Mouse (Mus musculus) lung, adult 2 months (tissue): ENCODE results near the gene Mrpl39. TPM values are rescaled to one million over a fixed set of nuclear protein-coding genes. Genes with fewer than 3 reads are reported as not detected.

Source experiments
- DNase-seq: peaks from one replicate; pipeline ENCODE4 v3.0.0; 2022
- H3K4me1 ChIP-seq: fragments of 200-500 bp; 2 replicates; pipeline ENCODE4 v1.6.1; 2011; ENCODE audit warnings: low read length; ENCODE audit not compliant: control insufficient read depth, insufficient read depth
- H3K4me3 ChIP-seq: fragments of 200-500 bp; replicated peaks from 2 replicates; pipeline ENCODE3; 2011; ENCODE audit warnings: low read depth, mild to moderate bottlenecking, control low read depth, low read length; ENCODE audit errors: extremely low read depth
- CTCF ChIP-seq: fragments of 200-500 bp; IDR thresholded peaks from 2 replicates; pipeline ENCODE4 v1.5.1; 2011; ENCODE audit warnings: mild to moderate bottlenecking, low read length, control low read depth; ENCODE audit not compliant: insufficient read depth
- POLR2A ChIP-seq: fragments of 200-500 bp; IDR thresholded peaks from 2 replicates; pipeline ENCODE4 v1.6.1; 2011; ENCODE audit warnings: low read depth, mild to moderate bottlenecking, control low read depth, low read length, borderline replicate concordance; ENCODE audit errors: extremely low read depth
- WGBS: fragments of 180-500 bp; shearing (Covaris S2); methylation state at CpG from one replicate; pipeline ENCODE4 v1.1.7; 2018; 5-methylcytosine and 5-hydroxymethylcytosine counted together
- polyA plus RNA-seq: library from polyadenylated mRNA; depleted of rRNA; stranded (reverse); fragments of >200 nt; gene quantifications from 2 replicates; pipeline ENCODE4 v1.2.3, GENCODE M21; 2012

Mrpl39 gene
- polyA plus RNA-seq, 1 experiment, result 12.0 TPM

DNA sequence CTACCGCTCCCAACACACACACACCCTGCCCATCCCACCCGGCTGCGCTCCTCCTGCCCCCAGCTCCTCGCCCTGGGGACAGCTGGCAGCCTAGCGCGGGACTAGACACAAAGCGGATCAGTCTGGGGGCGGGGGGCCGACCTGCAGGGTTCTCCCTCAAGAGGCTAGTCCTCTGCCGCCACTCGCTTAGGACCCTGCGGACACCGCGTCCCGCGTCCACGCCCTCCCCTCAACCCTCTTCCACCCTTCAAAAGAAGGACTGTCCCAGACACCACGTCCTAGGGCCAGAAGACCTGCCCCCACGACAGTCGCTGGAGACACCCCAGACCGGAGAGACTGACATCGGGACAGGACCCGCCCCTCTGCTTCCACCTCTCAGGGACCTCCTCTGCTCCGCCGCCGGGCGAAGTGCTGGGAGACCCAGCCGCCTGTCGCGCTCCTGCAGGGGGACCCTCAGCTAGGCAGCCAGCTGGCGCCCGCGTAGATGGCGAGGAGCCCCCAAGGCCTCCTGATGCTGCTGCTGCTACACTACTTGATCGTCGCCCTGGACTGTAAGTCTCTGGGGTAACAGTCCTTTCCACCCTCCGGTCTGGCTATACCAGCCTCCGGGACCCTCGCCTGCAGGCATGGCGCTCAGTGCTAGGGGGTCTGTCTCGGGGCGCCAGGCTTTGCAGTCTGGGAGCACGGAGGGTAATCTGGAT, 38.6 kb upstream of the Mrpl39 start, which contains the start of gene Jam2:
Jam2 (plus strand) TSS at position 121 of the 701 bp plus-strand sequence.
- WGBS, result under 1% methylated on average over 43 of the region's 43 CpGs
- no peaks in the 10 kb centered on the region; the same call in 1 of the 2 replicates for H3K4me1 ChIP-seq
- TF ChIP-seq POLR2A, result no peak
- TF ChIP-seq CTCF, result no peak
- peak within 1 kb of the TSS; percentile 76 for H3K4me3 ChIP-seq
- DNase-seq, result peak; percentile 58

DNA sequence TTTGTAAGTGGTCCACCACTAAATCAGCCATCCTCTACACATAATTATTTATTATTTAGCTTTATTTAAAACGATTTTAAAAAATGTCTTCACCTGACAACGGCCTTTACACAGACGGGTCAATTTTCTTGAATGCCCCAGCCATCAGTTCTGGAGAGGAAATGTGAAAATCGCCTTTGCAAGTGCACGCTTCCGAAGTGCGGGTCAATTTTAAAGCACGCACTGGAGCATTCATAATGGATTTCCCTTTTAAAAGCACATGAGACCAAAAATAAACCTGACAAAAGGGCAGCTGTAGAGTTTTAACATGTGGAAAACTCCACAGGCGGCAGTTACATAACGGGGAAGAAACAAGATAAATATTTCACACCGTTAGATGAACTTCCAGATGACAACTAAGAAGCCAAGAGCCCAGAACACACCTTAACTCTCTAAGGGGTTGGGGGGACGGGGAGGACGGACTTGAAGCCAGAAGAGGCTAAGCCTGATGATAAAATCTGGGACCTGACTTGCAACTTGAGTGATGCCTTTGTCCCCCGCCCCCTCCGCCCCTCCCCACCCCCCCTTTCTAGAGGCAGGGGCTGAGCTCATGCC, 37.8 kb upstream of the Mrpl39 start:
- H3K4me1 ChIP-seq, result no peaks in the 10 kb centered on the region; the same call in 1 of the 2 replicates
- H3K4me3 ChIP-seq, result peak overlapping the region; percentile 76
- TF ChIP-seq CTCF (no peak), POLR2A (no peak)
- WGBS, result 3% methylated on average over 15 of the region's 15 CpGs
- DNase-seq, result no peak

DNA sequence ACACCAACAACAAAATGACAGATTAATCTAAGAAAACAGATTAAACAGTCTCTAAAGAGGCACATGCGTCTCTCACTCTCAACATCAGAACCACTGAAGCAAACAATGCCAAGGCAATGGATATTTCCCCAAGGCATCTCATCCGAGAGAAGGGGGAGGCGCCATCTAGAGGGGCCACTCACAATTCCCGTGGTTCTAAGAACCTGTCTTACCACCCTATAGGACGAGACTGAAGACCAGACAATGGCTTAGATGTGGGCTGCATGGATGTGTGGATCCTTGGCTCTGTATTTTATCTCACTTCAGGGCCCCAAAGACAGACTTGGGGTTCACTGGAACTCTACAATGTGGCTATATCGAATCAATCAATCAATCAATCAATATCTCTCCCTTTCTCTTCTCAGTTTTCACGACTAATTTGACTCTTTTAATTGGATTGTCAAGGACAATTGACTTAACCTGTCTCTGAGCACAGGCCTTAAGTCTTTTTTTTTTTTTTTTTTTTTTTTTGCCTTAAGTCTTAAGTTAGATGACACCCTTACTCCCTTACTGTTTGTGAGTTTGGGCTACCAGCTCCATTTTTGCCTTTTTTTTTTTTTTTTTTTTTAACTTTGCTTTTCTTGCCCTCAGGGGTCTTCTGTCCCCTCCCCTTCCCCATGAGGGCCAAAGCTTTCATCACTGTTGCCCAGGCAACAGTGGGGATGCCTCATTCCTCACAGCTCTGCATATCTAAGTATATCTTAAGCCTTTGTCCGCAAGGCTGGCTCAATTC, 37.1 kb upstream of the Mrpl39 start:
- H3K4me3 ChIP-seq, result no peak overlapping the region
- TF ChIP-seq CTCF (no peak), POLR2A (no peak)
- 46% methylated on average over 8 of the region's 8 CpGs for WGBS
- no peak for DNase-seq
- no peaks in the 10 kb centered on the region; the same call in 1 of the 2 replicates for H3K4me1 ChIP-seq

DNA sequence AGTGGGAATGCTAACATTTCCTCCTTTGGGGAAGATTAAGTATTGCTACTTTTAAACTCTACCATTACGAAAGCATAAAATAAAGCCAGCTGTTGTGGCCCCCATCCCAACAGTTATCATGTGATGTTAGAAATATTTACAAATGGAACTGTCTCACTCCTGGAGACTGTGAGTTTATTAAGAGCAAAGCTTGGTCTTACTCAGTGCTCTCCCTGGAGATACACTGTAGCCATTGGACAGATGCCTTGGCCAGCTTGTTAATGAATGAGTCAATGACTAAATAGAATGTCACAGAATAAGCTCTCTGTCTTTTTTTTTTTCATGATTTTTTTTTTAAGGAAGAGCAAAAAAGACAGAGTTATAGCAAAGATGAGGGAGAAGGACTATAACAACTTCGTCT, 35.9 kb upstream of the Mrpl39 start:
- DNase-seq, result no peak
- TF ChIP-seq CTCF (no peak), POLR2A (no peak)
- no peak overlapping the region for H3K4me3 ChIP-seq
- no peaks in the 10 kb centered on the region; the same call in 1 of the 2 replicates for H3K4me1 ChIP-seq
- 86% methylated on average over 2 of the region's 2 CpGs for WGBS

DNA sequence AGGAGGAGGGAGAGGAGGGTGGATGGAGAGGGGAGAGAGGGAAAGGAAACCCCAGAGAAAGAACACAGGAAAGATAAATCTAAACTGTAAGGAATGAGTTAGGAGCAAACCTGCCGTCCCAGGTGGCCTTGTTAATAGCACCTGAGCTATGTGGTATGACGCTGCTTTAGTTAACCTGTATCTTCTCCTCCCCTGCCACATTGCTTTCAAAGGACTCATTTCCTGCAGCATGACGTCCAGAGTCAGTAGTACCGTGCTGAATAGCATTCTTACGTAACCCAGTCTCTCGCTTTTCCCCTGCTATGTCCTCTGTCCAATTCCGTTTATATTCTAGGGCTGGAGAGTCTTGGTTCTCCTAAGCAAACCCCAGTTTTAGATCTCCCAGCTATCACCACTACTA, 35.3 kb upstream of the Mrpl39 start:
- 64% methylated on average over 7 of the region's 7 CpGs for WGBS
- no peaks in the 10 kb centered on the region; the same call in 1 of the 2 replicates for H3K4me1 ChIP-seq
- TF ChIP-seq POLR2A (no peak), CTCF (no peak)
- DNase-seq, result no peak
- H3K4me3 ChIP-seq, result no peak overlapping the region

DNA sequence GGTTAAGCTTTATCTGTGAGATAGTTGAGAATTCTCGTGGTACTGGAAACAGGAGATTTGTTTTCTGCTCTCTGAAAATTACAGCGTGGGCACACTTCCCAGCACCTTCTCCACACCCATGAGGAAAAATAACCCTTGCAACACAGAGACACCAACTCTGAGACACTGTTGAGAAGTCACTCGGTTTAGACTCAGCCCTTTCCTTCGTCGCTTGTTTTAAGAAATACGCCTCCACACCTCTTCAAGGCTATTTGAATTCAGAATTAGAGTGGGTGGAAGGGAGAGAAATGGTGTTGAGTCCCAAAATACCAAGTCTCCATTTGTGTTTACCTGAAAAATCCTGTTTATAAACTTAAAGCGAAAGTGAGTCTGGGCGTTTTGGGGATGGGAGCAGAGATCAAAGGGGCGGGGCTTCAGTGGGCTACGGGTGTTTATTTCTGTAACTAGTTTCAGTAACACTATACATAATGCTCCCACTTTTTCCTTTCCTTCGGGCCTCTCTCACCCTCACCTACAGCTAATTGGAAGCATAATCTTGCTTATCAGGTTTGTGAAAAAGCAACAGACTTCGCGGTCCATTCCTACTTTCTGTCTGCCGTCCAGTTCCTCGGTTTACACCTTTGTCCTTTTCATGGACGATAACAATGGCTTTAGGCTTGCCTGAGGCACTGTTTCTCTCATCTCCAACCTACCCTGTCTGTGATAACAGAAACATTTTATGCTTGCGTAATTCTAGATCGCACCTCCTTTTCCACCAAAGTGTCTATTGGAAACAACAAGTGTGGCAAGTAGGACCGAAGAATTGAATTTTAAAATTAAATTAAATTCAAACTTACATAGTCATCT, 34.3 kb upstream of the Mrpl39 start:
- TF ChIP-seq CTCF (no peak), POLR2A (no peak)

DNA sequence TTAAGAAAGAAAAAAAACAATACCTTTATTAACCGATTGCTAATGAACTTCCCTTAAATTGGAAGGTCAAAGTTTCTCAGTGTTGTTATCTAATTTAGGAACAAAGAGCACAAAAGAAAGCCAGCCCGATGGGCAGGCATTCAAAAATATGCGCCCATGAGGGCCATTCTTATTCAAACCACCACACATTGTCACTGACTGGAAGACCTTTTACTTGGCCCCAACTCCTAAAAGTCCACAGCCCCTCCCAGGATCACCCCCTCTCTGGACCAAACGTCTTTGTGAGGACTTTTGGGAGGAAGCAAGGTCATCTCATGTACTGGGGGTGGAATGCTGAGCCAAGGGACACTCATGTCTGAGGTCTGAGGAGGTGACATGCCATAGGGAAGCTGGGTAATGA, 33.6 kb upstream of the Mrpl39 start:
- TF ChIP-seq POLR2A (no peak), CTCF (no peak)
- 62% methylated on average over 4 of the region's 4 CpGs for WGBS

More for the DNA sequence above, 34.3 kb upstream of the Mrpl39 start:
- WGBS, result 80% methylated on average over 19 of the region's 19 CpGs
- Histone ChIP-seq H3K4me3 (no peak overlapping the region), H3K4me1 (no peaks in the 10 kb centered on the region; the same call in 1 of the 2 replicates)
- no peak for DNase-seq

DNA sequence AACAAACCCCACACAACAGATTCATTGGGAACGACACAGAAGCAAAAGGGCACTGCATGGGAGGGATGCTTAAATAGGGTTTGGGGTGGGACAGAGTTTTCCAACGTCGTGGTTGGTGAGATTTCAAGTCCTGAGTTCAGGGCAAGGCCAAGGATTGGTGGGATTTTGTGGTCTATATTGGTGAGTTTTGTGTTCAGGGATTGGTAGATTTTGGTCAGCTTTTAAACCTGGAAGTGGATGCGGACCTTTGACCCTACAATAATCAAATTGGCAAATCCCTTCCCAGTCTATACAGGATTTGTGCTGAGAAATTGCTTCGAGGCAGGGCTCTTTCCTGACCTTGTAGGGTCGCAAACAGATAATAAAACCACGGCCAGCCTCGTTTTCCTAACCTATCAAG, 32.4 kb upstream of the Mrpl39 start:
- Histone ChIP-seq H3K4me1 (no peaks in the 10 kb centered on the region; the same call in 1 of the 2 replicates), H3K4me3 (no peak overlapping the region)
- 78% methylated on average over 8 of the region's 8 CpGs for WGBS
- DNase-seq, result no peak
- TF ChIP-seq CTCF (no peak), POLR2A (no peak)

More for the DNA sequence above, 33.6 kb upstream of the Mrpl39 start:
- Histone ChIP-seq H3K4me1 (no peaks in the 10 kb centered on the region; the same call in 1 of the 2 replicates), H3K4me3 (no peak overlapping the region)
- no peak for DNase-seq
